Mouse (Mus musculus) liver, embryonic 16.5 days (tissue): ENCODE results near the gene Elane. TPM values are rescaled to one million over a fixed set of nuclear protein-coding genes. Genes with fewer than 3 reads are reported as not detected.

ENCODE experiments used
- ATAC-seq: fragments of 200-750 bp; cut with Nextera tagmentation; 2 replicates; pipeline ENCODE4 v1.8.0; 2017; ENCODE audit warnings: low read depth, mild to moderate bottlenecking, moderate number of reproducible peaks, moderate library complexity
- H3K27ac ChIP-seq: fragments of 300-500 bp; sonication (generic); 2 replicates; pipeline ENCODE4 v1.5.1; 2014; ENCODE audit warnings: mild to moderate bottlenecking, low read length
- H3K27me3 ChIP-seq: fragments of 300-500 bp; sonication (generic); 2 replicates; pipeline ENCODE4 v1.6.1; 2014; ENCODE audit warnings: low read depth, low read length, mixed read lengths; ENCODE audit not compliant: control insufficient read depth, insufficient read depth
- H3K36me3 ChIP-seq: fragments of 300-500 bp; sonication (generic); 2 replicates; pipeline ENCODE4 v1.6.1; 2014; ENCODE audit warnings: mild to moderate bottlenecking; ENCODE audit not compliant: control insufficient read depth, insufficient read depth
- H3K4me1 ChIP-seq: fragments of 300-500 bp; sonication (generic); 2 replicates; pipeline ENCODE4 v1.6.1; 2014; ENCODE audit warnings: low read depth, low read length, mixed read lengths; ENCODE audit not compliant: control insufficient read depth
- H3K4me2 ChIP-seq: fragments of 300-500 bp; sonication (generic); 2 replicates; pipeline ENCODE4 v1.6.1; 2014; ENCODE audit warnings: low read depth, low read length, mixed read lengths
- H3K4me3 ChIP-seq: fragments of 300-500 bp; sonication (generic); 2 replicates; pipeline ENCODE4 v1.5.1; 2014; ENCODE audit warnings: low read depth, mild to moderate bottlenecking, low read length
- H3K9ac ChIP-seq: fragments of 300-500 bp; sonication (generic); 2 replicates; pipeline ENCODE4 v1.6.1; 2014; ENCODE audit warnings: low read depth, low read length
- H3K9me3 ChIP-seq: fragments of 300-500 bp; sonication (generic); replicated peaks from 2 replicates; pipeline ENCODE4 v1.6.1; 2016; ENCODE audit warnings: low read length; ENCODE audit not compliant: control insufficient read depth
- WGBS: fragments of 180-500 bp; shearing (Covaris S2); extraction: QIAGEN DNeasy Blood & Tissue Kit; methylation state at CpG from one replicate; pipeline ENCODE4 v1.1.7; 2014; ENCODE audit not compliant: insufficient replicate concordance; 5-methylcytosine and 5-hydroxymethylcytosine counted together
- polyA plus RNA-seq: library from polyadenylated mRNA; unstranded; fragments of >200 nt; fragmentation: Nextera tagmentation; extraction: Ambion mirVana; gene quantifications from 2 replicates; pipeline ENCODE4 v1.2.1, GENCODE M21; 2015

The Elane gene
- polyA plus RNA-seq, 1 experiment from 2014 or later, result 204 TPM

DNA sequence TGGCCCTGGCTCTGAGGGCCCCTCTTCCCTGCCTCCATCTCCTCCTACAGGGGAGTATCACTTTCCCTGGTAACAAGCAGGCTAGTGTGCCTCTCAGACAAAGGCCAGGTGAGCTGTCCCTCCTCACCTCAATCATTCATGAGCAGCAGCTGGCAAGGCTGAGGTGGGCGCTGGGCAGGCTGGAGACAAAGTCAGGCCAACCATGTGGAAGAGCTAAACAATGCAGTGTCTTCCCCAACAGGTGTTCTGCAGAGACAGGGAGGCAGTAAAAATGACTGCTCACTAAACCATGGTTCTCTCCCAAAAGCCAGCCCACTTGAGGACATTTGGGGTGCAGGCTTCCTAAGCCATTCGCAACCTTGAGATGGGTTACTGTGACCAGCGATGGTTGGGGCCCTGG lies 34.4 kb upstream of the Elane start:
- H3K36me3 ChIP-seq, result peaks cover 5% of the 10 kb centered on the region
- H3K9me3 ChIP-seq, result no peaks in the 10 kb centered on the region
- no peak overlapping the region for H3K4me3 ChIP-seq
- H3K4me2 ChIP-seq, result no peak overlapping the region
- no peaks in the 10 kb centered on the region for H3K27me3 ChIP-seq
- no peak overlapping the region; the same call in 1 of the 2 replicates for H3K9ac ChIP-seq
- peaks cover 37% of the 10 kb centered on the region for H3K4me1 ChIP-seq
- no peak for ATAC-seq
- 49% methylated on average over 3 of the region's 3 CpGs for WGBS
- H3K27ac ChIP-seq, result peak overlapping the region; percentile 98

DNA sequence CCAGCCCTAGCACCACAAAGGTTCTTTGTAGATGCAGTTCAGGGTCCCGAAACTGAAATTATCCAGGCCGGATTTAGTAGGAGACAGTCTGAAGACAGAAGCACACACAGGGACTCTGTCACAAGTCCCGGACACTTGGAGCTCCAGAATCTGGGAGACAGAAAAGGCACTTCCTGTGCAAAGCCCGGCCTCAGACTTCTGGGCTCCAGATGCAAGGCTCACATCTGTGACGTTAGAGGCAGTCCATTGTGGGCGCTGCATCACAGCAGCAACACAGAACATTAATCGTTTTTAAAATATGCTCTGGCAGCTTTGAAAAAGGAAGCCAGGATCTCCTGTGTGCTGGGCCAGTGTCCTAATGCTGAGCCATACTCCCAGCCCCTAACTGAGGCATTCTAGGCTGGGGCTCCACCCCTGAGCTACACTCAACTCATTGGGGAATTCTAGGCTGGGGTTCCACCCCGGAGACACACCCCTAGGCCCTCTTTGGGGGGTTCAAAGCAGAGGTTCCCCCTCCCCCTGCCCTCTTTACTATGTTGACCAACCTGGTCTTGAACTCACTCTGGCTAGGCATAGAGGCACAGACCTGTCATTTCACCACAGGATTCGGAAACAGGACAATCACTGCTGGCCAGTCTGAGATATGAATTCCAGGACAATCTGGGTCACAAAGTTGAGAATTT lies 33.8 kb upstream of the Elane start:
- Histone ChIP-seq H3K36me3 (peaks cover 10% of the 10 kb centered on the region), H3K27me3 (no peaks in the 10 kb centered on the region), H3K27ac (peak overlapping the region; percentile 98), H3K4me2 (peak overlapping the region; percentile 99), H3K4me3 (peak overlapping the region; percentile 98), H3K9me3 (no peaks in the 10 kb centered on the region), H3K4me1 (peaks cover 43% of the 10 kb centered on the region), H3K9ac (no peak overlapping the region; the same call in 1 of the 2 replicates)
- no peak for ATAC-seq
- 38% methylated on average over 9 of the region's 9 CpGs for WGBS

DNA sequence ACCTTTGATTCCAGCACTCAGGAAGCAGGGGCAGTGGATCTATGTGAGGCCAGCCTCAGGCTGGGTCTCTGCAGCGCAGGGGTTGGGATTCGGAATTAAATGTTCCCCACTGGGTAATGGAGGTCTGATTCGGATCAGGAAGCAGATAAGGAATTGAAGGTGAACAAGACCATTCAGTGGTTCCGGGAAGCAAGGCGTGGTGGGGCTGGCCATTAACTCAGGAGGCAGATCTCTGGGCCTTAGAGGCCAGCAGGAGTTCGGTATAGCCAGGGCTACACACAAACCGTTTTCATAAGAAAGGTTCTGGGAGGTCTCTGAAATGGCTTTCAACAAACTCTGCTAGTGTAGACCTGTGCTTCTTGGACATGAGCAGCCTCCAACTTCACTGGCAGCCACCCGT lies 33.2 kb upstream of the Elane start:
- Histone ChIP-seq H3K9me3 (no peaks in the 10 kb centered on the region), H3K9ac (peak overlapping the region; percentile 73), H3K4me1 (peaks cover 49% of the 10 kb centered on the region), H3K4me2 (peak overlapping the region; percentile 99), H3K4me3 (peak overlapping the region; percentile 98), H3K27ac (peak overlapping the region; percentile 98), H3K36me3 (peaks cover 10% of the 10 kb centered on the region), H3K27me3 (no peaks in the 10 kb centered on the region)
- ATAC-seq, result no peak
- WGBS, result 23% methylated on average over 8 of the region's 8 CpGs

DNA sequence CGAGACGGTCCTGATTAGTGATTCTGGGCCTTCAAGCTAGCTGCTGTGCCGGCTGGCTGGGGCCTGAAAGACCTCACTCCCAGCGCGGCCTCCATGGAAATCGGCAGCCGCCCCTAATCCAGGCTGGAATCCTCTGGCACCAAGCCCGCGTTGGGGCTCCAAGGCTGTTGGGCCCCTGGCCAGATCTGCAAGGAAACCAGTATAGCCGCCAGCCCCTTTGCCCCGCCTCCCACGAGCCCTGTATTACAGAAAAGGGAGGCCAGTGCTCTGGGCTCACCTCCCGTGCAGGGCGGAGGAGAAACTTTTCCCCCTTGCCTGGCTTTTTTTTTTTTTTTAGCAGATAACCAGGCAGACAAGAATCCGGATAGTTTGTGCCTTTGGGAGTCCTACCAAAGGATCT lies 32.7 kb upstream of the Elane start:
- under 1% methylated on average over 15 of the region's 15 CpGs for WGBS
- Histone ChIP-seq H3K27me3 (no peaks in the 10 kb centered on the region), H3K4me1 (peaks cover 55% of the 10 kb centered on the region), H3K4me3 (peak overlapping the region; percentile 98), H3K9me3 (no peaks in the 10 kb centered on the region), H3K36me3 (peaks cover 13% of the 10 kb centered on the region), H3K9ac (peak overlapping the region; percentile 73), H3K27ac (peak overlapping the region; percentile 98), H3K4me2 (peak overlapping the region; percentile 99)
- ATAC-seq, result peak; percentile 15; the same call in 1 of the 2 replicates

DNA sequence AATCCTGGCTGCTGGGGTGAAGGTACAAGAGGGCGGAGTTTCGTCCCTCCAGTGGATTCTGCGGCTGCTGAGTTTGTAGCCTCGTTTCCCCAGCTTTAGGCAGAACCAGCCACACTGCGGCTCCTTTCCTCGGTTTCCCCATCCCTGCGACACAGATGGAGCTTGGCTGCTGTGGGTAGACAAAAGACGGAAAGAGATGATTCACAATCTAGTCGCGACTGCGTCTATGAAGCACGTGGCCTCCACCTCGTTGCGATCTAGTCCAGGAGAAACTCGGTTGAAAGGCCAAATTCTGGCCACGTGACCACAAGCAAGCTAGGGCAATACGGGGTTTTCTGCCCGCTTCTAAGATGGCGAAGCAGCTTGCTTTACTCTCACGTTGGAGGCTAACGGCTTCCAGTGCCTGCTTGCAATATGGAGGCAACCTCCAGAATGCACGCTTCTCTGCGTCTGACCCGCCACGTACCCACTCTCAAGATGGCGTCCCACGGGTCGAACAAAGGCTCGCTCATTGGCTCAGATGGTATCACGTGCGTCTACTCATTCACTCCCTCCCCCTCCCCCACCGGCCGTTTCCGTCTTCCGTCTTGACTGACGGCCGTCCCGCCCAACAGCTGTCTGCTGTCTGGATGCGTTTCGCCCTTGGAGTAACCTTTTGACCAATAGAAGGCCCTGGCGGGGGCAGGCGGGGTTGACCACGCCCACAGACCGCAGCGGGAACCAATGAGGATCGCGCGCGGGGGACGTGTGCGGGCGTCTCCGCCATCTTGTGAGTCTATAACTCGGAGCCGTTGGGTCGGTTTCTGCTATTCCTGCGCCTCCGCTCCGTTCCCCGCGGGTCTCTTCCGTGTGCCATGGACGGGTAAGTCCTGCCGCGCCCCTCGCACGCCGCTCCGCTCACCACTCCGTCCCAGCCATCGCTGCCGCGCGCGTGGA lies 31.9 kb upstream of the Elane start, which contains the start of gene Ptbp1:
Gene Ptbp1 (plus strand): TSS at position 568 of the 936 bp plus-strand sequence.
- Histone ChIP-seq H3K4me2 (peak within 1 kb of the TSS; percentile 99), H3K36me3 (peaks cover 20% of the 10 kb centered on the region), H3K27ac (peak within 1 kb of the TSS; percentile 98), H3K4me1 (peaks cover 59% of the 10 kb centered on the region), H3K9ac (peak within 1 kb of the TSS; percentile 93), H3K4me3 (peak within 1 kb of the TSS; percentile 98), H3K9me3 (no peaks in the 10 kb centered on the region), H3K27me3 (no peaks in the 10 kb centered on the region)
- under 1% methylated on average over 75 of the region's 75 CpGs for WGBS
- peak; percentile 90 for ATAC-seq

DNA sequence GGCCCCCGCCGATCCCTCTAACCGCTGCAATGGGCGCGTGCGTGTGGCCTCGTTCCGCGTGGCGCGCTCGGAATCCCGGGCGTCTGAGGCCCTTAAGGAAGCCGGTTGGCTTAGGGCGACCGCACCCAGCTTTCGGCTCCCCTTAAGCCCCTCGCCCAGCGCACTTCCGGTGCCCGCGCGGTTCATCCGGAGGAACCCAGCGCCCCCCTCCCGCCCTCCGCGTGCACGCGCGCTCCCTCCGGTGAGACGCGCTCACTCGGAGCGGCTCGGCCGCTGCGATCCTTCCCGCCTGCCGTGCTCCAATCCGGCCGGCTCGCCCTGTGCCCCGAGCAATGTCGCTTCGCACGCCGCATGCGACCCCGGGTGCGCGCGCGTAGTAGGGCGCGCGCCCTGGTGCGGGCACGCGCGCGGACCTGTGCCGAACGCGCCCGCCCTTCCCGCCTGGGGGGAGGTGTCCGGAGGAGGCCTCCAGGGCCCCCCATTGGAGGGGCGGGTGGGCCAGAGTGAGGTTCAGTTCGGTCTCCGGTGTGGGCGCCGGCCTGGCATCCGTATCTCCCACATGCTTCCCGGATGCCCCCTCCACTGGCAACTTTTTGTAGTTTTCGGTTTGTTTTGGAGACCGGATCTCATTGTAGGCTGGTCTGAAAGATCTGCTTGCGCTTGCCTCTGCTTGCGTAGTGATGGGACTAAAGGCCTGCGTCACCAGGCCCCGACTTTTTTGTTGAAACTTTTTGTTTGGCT lies 31.1 kb upstream of the Elane start:
- peak overlapping the region; percentile 98 for H3K4me3 ChIP-seq

DNA sequence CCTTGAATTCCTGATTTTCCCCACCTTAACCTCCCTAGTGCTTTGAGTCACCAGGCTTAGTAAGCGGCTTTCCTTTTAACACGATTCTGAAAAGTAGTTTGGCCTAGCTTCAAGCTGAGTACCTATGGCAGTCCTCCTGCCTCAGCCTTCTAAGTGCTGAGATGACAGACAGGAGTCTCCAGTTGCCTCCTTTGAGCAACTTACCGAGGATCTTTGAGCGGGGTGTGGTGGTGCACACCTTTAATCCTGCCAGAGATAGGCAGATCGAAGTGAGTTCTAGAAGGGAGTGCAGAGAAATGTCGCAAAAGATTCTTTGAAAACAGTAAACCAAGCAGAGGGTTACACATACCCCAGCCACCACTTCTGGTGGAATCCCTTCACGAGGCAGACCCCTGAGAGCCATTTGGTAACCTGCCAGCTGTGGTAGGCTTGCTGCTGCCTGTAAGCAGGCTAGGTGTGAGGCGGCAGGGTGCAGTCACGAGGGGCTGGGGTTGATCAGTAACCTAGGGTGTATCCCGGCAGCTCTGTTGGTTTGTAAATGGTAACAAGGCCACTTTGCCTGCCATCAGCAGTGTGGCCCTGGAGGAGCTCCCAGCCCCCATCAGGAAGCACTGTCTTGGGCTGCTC lies 30.4 kb upstream of the Elane start:
- peaks cover 59% of the 10 kb centered on the region for H3K4me1 ChIP-seq
- peaks cover 35% of the 10 kb centered on the region for H3K36me3 ChIP-seq
- H3K9ac ChIP-seq, result peak overlapping the region; percentile 93
- peak overlapping the region; percentile 97 for H3K27ac ChIP-seq
- peak overlapping the region; percentile 98 for H3K4me3 ChIP-seq
- under 1% methylated on average over 10 of the region's 10 CpGs for WGBS
- no peaks in the 10 kb centered on the region for H3K9me3 ChIP-seq
- H3K4me2 ChIP-seq, result peak overlapping the region; percentile 84
- no peaks in the 10 kb centered on the region for H3K27me3 ChIP-seq
- no peak for ATAC-seq

More for the DNA sequence above, 31.1 kb upstream of the Elane start:
- peak overlapping the region; percentile 93 for H3K9ac ChIP-seq
- 0% methylated on average over 75 of the region's 83 CpGs for WGBS
- H3K4me1 ChIP-seq, result peaks cover 59% of the 10 kb centered on the region
- peaks cover 28% of the 10 kb centered on the region for H3K36me3 ChIP-seq
- peak overlapping the region; percentile 97 for H3K27ac ChIP-seq
- no peaks in the 10 kb centered on the region for H3K9me3 ChIP-seq
- peak; percentile 12 for ATAC-seq
- peak overlapping the region; percentile 84 for H3K4me2 ChIP-seq
- no peaks in the 10 kb centered on the region for H3K27me3 ChIP-seq

DNA sequence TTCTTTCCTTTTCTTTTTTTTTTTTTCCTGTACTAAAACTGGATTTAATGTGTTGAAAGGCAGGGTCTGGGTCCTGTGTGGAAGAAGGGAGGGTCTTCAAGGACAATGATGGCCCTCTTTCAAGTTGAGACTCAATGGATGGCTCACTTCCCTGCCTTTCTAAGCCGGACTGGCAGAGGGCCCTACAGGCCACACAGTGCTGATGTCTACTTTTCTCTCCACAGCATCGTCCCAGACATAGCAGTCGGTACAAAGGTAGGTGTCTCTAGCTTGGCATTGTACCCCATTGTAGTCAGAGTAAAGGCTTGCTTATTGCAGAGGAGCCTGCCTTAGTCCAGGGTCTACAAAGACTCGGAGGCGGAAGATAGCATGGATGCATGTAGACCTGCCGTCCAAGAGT lies 29.8 kb upstream of the Elane start:
- WGBS, result 27% methylated on average over 6 of the region's 6 CpGs
- no peak for ATAC-seq
- Histone ChIP-seq H3K27me3 (no peaks in the 10 kb centered on the region), H3K4me2 (peak overlapping the region; percentile 84), H3K4me3 (peak overlapping the region; percentile 98), H3K9me3 (no peaks in the 10 kb centered on the region), H3K36me3 (peaks cover 41% of the 10 kb centered on the region), H3K4me1 (peaks cover 58% of the 10 kb centered on the region), H3K9ac (peak overlapping the region; percentile 93), H3K27ac (peak overlapping the region; percentile 97)
